Mouse (Mus musculus): ENCODE data around the gene Rhag. TPM values are rescaled to one million over a fixed set of nuclear protein-coding genes. Genes with fewer than 3 reads are reported as not detected.
A peak's percentile ranks its signal among the peaks of the same experiment; 100 is the strongest.

The Rhag gene
- polyA plus RNA-seq, 1 experiment from 2014 or later: 197 TPM

DNA sequence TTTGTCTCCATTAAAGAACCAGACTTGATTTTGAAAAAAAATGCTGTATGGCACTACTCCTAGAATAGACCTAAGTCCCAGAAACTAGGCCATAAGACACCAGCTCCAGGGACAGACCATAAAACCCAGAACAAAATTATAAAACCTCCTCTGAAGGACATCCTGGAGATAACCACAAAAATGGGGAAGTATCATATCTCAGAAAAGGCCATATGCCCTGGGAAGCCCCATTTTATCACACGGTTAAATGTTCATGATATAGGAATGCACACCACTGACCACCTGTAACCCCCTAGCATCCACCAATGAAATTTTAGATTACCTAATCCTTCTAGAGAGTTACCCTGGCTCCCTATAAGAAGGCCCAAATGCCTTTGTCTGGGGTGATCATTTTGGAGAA is 64.6 kb downstream of the Rhag start:
- no peak overlapping the region for H3K9ac ChIP-seq
- H3K4me3 ChIP-seq (replicated peaks): no peak overlapping the region
- H3K27ac ChIP-seq: no peak overlapping the region
- H3K27me3 ChIP-seq: no peaks in the 10 kb centered on the region
- no peaks in the 10 kb centered on the region for H3K36me3 ChIP-seq
- peaks cover 28% of the 10 kb centered on the region for H3K4me1 ChIP-seq (replicated peaks)
- no peak for DNase-seq
- ATAC-seq (ENCODE audit: low read depth): no peak
- no peaks in the 10 kb centered on the region for H3K9me3 ChIP-seq (replicated peaks)
- WGBS (ENCODE audit: insufficient replicate concordance): 27% methylated on average over 1 of the region's 1 CpGs
- H3K4me2 ChIP-seq: no peak overlapping the region

DNA sequence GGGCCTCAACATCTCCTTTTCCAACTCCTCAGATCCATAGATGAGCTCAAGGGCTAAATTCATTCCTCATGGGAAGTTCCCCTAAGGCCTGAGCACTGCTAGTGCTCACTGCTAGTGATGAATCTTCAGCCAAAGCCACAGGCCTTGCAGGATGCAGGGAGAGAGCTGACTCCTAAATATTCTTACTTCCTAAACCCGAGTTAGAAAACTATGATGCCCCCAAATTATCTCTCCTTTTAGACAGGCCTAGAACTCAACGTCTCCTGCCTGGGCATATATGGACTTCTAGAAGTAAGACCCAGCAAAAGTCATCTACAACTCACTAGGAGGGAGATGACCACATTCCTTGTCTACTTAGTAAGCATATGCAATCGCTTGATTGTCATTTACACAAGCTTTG is 66.8 kb downstream of the Rhag start:
- 22% methylated on average over 3 of the region's 3 CpGs for WGBS (ENCODE audit: insufficient replicate concordance)
- no peak overlapping the region for H3K9ac ChIP-seq
- peak overlapping the region; percentile 90 for H3K4me2 ChIP-seq
- no peaks in the 10 kb centered on the region for H3K36me3 ChIP-seq
- no peak overlapping the region for H3K27ac ChIP-seq
- DNase-seq (no peak), ATAC-seq (ENCODE audit: low read depth) (no peak)
- H3K27me3 ChIP-seq: no peaks in the 10 kb centered on the region
- H3K9me3 ChIP-seq (replicated peaks): no peaks in the 10 kb centered on the region
- H3K4me1 ChIP-seq (replicated peaks): peaks cover 35% of the 10 kb centered on the region
- H3K4me3 ChIP-seq (replicated peaks): no peak overlapping the region

DNA sequence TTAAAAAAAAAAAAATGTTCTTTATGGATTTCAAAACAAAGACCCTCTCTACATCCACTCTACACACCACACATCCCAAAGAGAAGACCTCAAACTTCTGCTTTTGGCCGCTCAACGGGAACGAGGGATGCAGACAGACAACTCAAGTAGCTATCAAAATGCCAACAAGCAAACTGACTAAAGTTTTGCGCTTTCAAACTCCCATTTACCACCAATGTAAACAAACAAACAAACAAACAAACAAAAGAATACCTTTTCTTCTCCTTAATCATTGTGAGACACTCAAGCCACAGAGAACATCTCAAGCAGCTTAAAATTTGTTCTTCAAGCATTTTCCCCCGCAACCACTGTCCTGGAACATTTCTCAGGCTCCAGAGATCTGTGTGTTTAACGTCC is 68.6 kb downstream of the Rhag start:
- ATAC-seq (ENCODE audit: low read depth) (no peak), DNase-seq (no peak)
- Histone ChIP-seq H3K4me1 (replicated peaks) (peaks cover 32% of the 10 kb centered on the region), H3K27ac (no peak overlapping the region), H3K9ac (peak overlapping the region; percentile 75), H3K36me3 (no peaks in the 10 kb centered on the region), H3K4me3 (replicated peaks) (peak overlapping the region; percentile 77), H3K4me2 (peak overlapping the region; percentile 90), H3K9me3 (replicated peaks) (no peaks in the 10 kb centered on the region), H3K27me3 (no peaks in the 10 kb centered on the region)
- WGBS (ENCODE audit: insufficient replicate concordance): 2% methylated on average over 6 of the region's 6 CpGs

DNA sequence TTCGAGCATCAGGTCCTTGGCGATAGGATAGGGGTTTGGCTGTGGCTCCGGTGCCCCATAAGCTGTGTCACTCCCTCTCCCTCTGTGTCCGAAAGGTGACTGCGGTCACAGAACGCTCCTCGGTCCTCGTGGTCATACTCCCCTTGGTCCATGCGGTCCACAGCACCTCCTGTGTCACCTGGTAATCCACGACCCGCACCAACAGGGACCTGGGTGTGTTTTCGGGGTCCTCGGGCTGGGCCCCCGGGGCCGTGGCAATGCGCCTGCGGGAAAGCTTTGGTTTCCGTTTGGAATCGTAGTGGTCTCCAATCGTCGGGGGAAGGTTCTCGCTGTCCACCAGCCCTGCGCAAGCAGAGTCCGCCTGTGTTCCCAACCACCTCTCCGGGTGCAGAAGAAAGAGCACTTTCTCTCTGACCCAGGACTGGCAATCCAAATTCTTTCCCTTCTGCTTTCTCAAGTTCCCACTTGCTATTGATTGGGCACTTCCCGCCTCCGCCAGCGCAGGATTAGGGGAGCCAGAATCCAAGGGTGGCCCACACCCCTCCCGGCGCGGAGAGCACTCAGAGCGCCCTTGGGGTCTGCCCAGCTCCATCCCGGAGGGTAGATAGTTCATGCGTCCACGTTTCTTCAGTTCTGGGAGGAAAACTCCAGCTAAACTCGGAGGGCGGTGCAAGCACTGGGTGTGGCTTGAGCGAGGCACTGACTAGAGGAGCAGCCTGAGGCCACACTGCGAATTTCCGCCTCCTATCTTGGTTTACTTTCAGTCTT is 69.2 kb downstream of the Rhag start, which contains the start of gene 9130008F23Rik:
Gene 9130008F23Rik (minus strand): TSS at position 636 of the 768 bp plus-strand sequence.
- Histone ChIP-seq H3K9ac (peak within 1 kb of the TSS; percentile 75), H3K27me3 (no peaks in the 10 kb centered on the region), H3K4me3 (replicated peaks) (peak within 1 kb of the TSS; percentile 77), H3K27ac (peak within 1 kb of the TSS; percentile 53), H3K4me1 (replicated peaks) (peaks cover 32% of the 10 kb centered on the region), H3K9me3 (replicated peaks) (no peaks in the 10 kb centered on the region), H3K36me3 (no peaks in the 10 kb centered on the region), H3K4me2 (peak within 1 kb of the TSS; percentile 90)
- peak; percentile 86 for ATAC-seq (ENCODE audit: low read depth)
- WGBS (ENCODE audit: insufficient replicate concordance): under 1% methylated on average over 39 of the region's 40 CpGs
- DNase-seq: peak; percentile 29

DNA sequence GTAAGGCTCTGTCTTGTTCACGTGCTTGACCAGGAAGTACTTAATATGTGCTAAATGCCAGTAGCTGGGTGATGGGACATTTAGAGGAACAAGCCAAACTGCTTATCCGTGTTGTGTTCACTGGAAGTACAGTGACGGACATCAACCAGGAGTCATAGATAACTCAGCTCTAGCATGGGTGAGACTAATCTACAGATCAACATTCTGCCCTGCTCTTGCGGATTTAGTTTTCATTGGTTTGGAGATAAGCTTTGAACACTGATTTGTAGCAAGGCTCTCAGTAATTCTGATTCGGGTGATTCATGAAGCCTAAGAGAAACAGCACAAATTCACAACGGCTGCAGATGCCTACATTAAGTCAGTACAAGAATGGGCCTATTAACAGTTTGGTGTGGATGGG is 71.2 kb downstream of the Rhag start:
- Histone ChIP-seq H3K36me3 (no peaks in the 10 kb centered on the region), H3K4me3 (replicated peaks) (no peak overlapping the region), H3K27me3 (no peaks in the 10 kb centered on the region), H3K4me1 (replicated peaks) (peaks cover 32% of the 10 kb centered on the region), H3K4me2 (no peak overlapping the region), H3K9me3 (replicated peaks) (no peaks in the 10 kb centered on the region), H3K9ac (no peak overlapping the region), H3K27ac (no peak overlapping the region)
- DNase-seq (no peak), ATAC-seq (ENCODE audit: low read depth) (no peak)
- 49% methylated on average over 6 of the region's 6 CpGs for WGBS (ENCODE audit: insufficient replicate concordance)

DNA sequence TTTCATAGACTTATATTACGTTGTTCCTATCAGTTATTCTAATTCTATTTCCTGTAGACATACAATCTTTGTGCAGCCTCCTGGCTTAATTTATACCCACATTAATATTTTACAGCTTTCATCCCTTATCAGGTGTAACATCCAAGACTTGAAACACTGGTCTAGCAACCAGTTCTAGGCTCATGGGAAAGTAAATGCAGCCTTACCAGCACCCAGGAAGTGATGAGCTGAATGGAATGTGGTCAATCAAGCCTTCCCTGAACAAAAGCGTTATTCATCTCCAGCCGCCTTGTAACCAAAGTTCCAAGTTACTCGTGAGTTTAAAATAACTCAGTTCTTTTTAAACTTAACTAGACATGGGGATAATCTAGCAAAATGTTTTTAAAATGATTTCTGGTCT is 74.2 kb downstream of the Rhag start:
- Histone ChIP-seq H3K36me3 (no peaks in the 10 kb centered on the region), H3K9me3 (replicated peaks) (no peaks in the 10 kb centered on the region), H3K27me3 (no peaks in the 10 kb centered on the region), H3K4me1 (replicated peaks) (peaks cover 17% of the 10 kb centered on the region), H3K4me3 (replicated peaks) (no peak overlapping the region), H3K4me2 (no peak overlapping the region), H3K9ac (no peak overlapping the region), H3K27ac (no peak overlapping the region)
- DNase-seq (no peak), ATAC-seq (ENCODE audit: low read depth) (no peak)
- 72% methylated on average over 4 of the region's 4 CpGs for WGBS (ENCODE audit: insufficient replicate concordance)

DNA sequence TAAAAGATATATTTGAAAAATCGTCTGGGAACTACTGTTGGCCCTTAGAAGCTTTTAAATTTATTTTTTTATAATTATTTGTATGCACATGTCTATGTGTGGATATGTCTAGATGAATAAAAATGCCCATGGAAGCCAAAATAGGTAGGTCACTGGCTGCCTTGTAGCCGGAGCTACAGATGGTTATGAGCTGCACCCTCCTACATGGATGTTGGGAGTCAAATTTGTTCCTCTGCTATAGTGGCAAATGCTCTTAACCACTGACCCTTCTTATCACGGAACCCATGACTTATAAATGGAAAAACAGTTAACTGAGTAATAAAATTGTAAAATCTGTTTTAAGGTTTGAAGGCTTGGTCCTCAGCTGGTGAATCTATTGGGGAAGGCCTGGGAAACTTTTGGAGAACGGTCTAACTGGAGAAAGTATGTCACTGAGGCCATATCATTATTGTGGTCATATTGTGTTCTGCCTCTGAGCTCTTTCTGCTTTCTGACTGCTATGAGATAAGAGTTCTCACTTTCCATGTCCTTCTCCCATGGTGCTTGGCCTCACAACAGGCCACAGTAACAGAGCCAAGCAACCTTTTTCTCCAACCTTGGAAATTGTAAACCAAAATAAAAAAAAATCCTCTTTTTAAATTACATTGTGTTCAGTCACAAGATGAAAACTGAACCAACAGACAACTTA is 77.1 kb downstream of the Rhag start:
- no peak overlapping the region for H3K9ac ChIP-seq
- no peaks in the 10 kb centered on the region for H3K9me3 ChIP-seq (replicated peaks)
- DNase-seq (no peak), ATAC-seq (ENCODE audit: low read depth) (peak; percentile 79)
- H3K4me3 ChIP-seq (replicated peaks): no peak overlapping the region
- WGBS (ENCODE audit: insufficient replicate concordance): 31% methylated on average over 4 of the region's 4 CpGs
- no peak overlapping the region for H3K4me2 ChIP-seq
- H3K4me1 ChIP-seq (replicated peaks): peaks cover 9% of the 10 kb centered on the region
- H3K27me3 ChIP-seq: no peaks in the 10 kb centered on the region
- H3K27ac ChIP-seq: no peak overlapping the region
- no peaks in the 10 kb centered on the region for H3K36me3 ChIP-seq

Other genes starting within 250 kb of the Rhag start
- not detected in 2 replicates for gene Esp6, start 249.6 kb upstream of the Rhag start, polyA plus RNA-seq (2015; fragmentation: Nextera tagmentation; extraction: Ambion mirVana)
- not detected in 2 replicates for gene Esp4, start 212.5 kb upstream of the Rhag start, polyA plus RNA-seq (2015; fragmentation: Nextera tagmentation; extraction: Ambion mirVana)
- not detected in 2 replicates for gene Esp3, start 179.1 kb upstream of the Rhag start, polyA plus RNA-seq (2015; fragmentation: Nextera tagmentation; extraction: Ambion mirVana)
- not detected in 2 replicates for gene Esp1, start 84.0 kb upstream of the Rhag start, polyA plus RNA-seq (2015; fragmentation: Nextera tagmentation; extraction: Ambion mirVana)
- gene Crisp2, start 4.1 kb upstream of the Rhag start, polyA plus RNA-seq (2015; fragmentation: Nextera tagmentation; extraction: Ambion mirVana): 0.15 and 0.27 TPM in 2 replicates
- gene 9130008F23Rik, start 69.4 kb downstream of the Rhag start, polyA plus RNA-seq (2015; fragmentation: Nextera tagmentation; extraction: Ambion mirVana): 0.42 and 0.78 TPM in 2 replicates
- not detected in 2 replicates for gene Glyatl3, start 103.2 kb downstream of the Rhag start, polyA plus RNA-seq (2015; fragmentation: Nextera tagmentation; extraction: Ambion mirVana)
- 26.8 and 33.5 TPM in 2 replicates for gene Mut, start 123.6 kb downstream of the Rhag start, polyA plus RNA-seq (2015; fragmentation: Nextera tagmentation; extraction: Ambion mirVana)
- gene Cenpq, start 123.9 kb downstream of the Rhag start, polyA plus RNA-seq (2015; fragmentation: Nextera tagmentation; extraction: Ambion mirVana): 28.3 and 35.7 TPM in 2 replicates

All from liver, embryonic 13.5 days (tissue).